Mouse (Mus musculus) thymus, adult 2 months (tissue): ENCODE results near the gene 4930522H14Rik.

Source experiments
- CTCF ChIP-seq: fragments of 200-500 bp; IDR thresholded peaks from 2 replicates; pipeline ENCODE4 v1.5.1; 2012; ENCODE audit warnings: mild to moderate bottlenecking, control low read depth, low read length, moderate library complexity, borderline replicate concordance; ENCODE audit not compliant: control insufficient read depth, poor library complexity, insufficient read depth; ENCODE audit errors: extremely low read depth
- POLR2A ChIP-seq: fragments of 200-500 bp; IDR thresholded peaks from 2 replicates; pipeline ENCODE4 v1.6.1; 2012; ENCODE audit warnings: mild to moderate bottlenecking, low read length, control low read depth, moderate library complexity; ENCODE audit not compliant: control insufficient read depth, poor library complexity, insufficient read depth; ENCODE audit errors: extremely low read depth

DNA sequence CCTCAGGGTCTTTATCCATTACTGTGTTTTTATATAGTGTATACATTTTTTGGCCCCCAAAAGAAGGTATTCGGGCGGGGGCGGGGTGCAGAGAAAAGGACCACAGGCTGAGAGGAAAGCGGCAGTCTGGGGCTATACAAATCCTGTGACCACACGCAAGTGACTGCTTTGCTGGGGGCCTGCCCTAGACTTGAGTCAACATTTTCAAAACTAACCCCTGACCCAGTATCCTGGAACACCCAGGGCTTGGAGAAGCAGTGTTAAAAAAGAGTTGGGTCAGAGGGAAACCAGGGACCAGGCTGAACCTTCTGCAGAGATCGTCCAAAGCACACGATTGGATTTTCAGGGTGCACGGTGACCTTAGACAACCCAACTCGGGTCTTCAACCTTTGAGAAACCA is 43.7 kb upstream of the 4930522H14Rik start:
- no peak for TF ChIP-seq CTCF
- no peak for TF ChIP-seq POLR2A
